Mouse (Mus musculus) heart, adult 2 months (tissue): Measurements from ENCODE around the gene Tmem170b. TPM values are rescaled to one million over a fixed set of nuclear protein-coding genes. Genes with fewer than 3 reads are reported as not detected.

Source experiments
- DNase-seq, 2 experiments: peaks; one replicate each; pipeline ENCODE4 v3.0.0; 2021
- H3K27ac ChIP-seq: fragments of 200-600 bp; 2 replicates; pipeline ENCODE4 v1.8.1; 2022
- H3K27me3 ChIP-seq: fragments of 200-500 bp; 2 replicates; pipeline ENCODE4 v1.6.1; 2012; ENCODE audit warnings: mild to moderate bottlenecking, low read length, inconsistent platforms, mixed read lengths; ENCODE audit not compliant: control insufficient read depth, insufficient read depth
- H3K36me3 ChIP-seq: fragments of 200-500 bp; 2 replicates; pipeline ENCODE4 v1.6.1; 2012; ENCODE audit warnings: low read length, inconsistent platforms; ENCODE audit not compliant: control insufficient read depth, insufficient read depth
- H3K4me1 ChIP-seq: fragments of 200-500 bp; 2 replicates; pipeline ENCODE4 v1.6.1; 2011; ENCODE audit warnings: low read length; ENCODE audit not compliant: control insufficient read depth, insufficient read depth
- H3K4me3 ChIP-seq: fragments of 200-600 bp; 2 replicates; pipeline ENCODE4 v1.8.1; 2022
- H3K79me2 ChIP-seq: fragments of 200-500 bp; replicated peaks from 2 replicates; pipeline ENCODE4 v1.6.1; 2012; ENCODE audit warnings: mild to moderate bottlenecking, inconsistent platforms, low read length, moderate library complexity, mixed read lengths; ENCODE audit not compliant: control insufficient read depth, insufficient read depth
- H3K9ac ChIP-seq: fragments of 200-500 bp; 2 replicates; pipeline ENCODE4 v1.6.1; 2012; ENCODE audit warnings: low read depth, mild to moderate bottlenecking, control low read depth, inconsistent platforms, low read length, mixed read lengths
- CTCF ChIP-seq: fragments of 200-600 bp; IDR thresholded peaks from 2 replicates; pipeline ENCODE4 v1.8.1; 2022; ENCODE audit warnings: antibody characterized with exemption, mild to moderate bottlenecking, moderate library complexity
- EP300 ChIP-seq: fragments of 200-500 bp; IDR thresholded peaks from 2 replicates; pipeline ENCODE4 v1.6.1; 2011; ENCODE audit warnings: low read depth, low read length, control low read depth; ENCODE audit not compliant: insufficient read depth
- POLR2A ChIP-seq: fragments of 200-500 bp; IDR thresholded peaks from 2 replicates; pipeline ENCODE4 v1.6.1; 2011; ENCODE audit warnings: mild to moderate bottlenecking, low read depth, low read length, control low read depth; ENCODE audit not compliant: insufficient read depth
- WGBS: fragments of 180-500 bp; shearing (Covaris S2); methylation state at CpG from one replicate; pipeline ENCODE4 v1.1.7; 2018; 5-methylcytosine and 5-hydroxymethylcytosine counted together
- intact Hi-C: fragments of 180-260 bp; cut with DNase I; formaldehyde crosslinking; loops from one replicate; pipeline ENCODE4 v1.15.1; 2025
- polyA plus RNA-seq: library from polyadenylated mRNA; depleted of rRNA; stranded (reverse); fragments of >200 nt; gene quantifications from 2 replicates; pipeline ENCODE4 v1.2.3, GENCODE M21; 2012
- total RNA-seq, 2 experiments: library from RNA; stranded (reverse); gene quantifications; 2 replicates each; pipeline ENCODE4 v1.2.3; 2021

Gene Tmem170b
- total and polyA plus RNA-seq, 3 experiments = 3.6 to 27.1 (median 22.0) TPM

- H3K36me3 ChIP-seq = peaks cover 2% of the 10 kb centered on the region
- no peaks in the 10 kb centered on the region for H3K79me2 ChIP-seq
- peaks cover 7% of the 10 kb centered on the region for H3K4me1 ChIP-seq
- no peak overlapping the region for H3K27ac ChIP-seq
- 79% methylated on average over 5 of the region's 5 CpGs for WGBS
- no peaks in the 10 kb centered on the region for H3K27me3 ChIP-seq
- DNase-seq = no peak
- TF ChIP-seq POLR2A = no peak
- TF ChIP-seq CTCF = no peak
- TF ChIP-seq EP300 = no peak
- intact Hi-C loops = loop anchor here (10.0 kb wide), 1 partner anchor 499 kb away; no protein-coding TSS in a partner anchor
- no peak overlapping the region for H3K4me3 ChIP-seq
- no peak overlapping the region for H3K9ac ChIP-seq
These were observed 39.8 kb downstream of the Tmem170b start for GRCm38 (mm10) chr13:41645483-41645859.

GRCm38 (mm10) chr13:41647976-41648375 lies 42.3 kb downstream of the Tmem170b start:
- DNase-seq = no peak
- intact Hi-C loops = loop anchor here (10.0 kb wide), 1 partner anchor 497 kb away; no protein-coding TSS in a partner anchor
- no peak overlapping the region for H3K9ac ChIP-seq
- no peak overlapping the region for H3K4me3 ChIP-seq
- WGBS = 90% methylated on average over 6 of the region's 6 CpGs
- no peaks in the 10 kb centered on the region for H3K79me2 ChIP-seq
- no peak overlapping the region for H3K27ac ChIP-seq
- no peaks in the 10 kb centered on the region for H3K27me3 ChIP-seq
- peaks cover 5% of the 10 kb centered on the region for H3K4me1 ChIP-seq
- peaks cover 2% of the 10 kb centered on the region for H3K36me3 ChIP-seq
- TF ChIP-seq POLR2A = no peak
- TF ChIP-seq EP300 = no peak
- no peak for TF ChIP-seq CTCF

GRCm38 (mm10) chr13:41650665-41651064 lies 45.0 kb downstream of the Tmem170b start:
- H3K79me2 ChIP-seq = no peaks in the 10 kb centered on the region
- no peaks in the 10 kb centered on the region for H3K4me1 ChIP-seq
- no peak for DNase-seq
- no peak overlapping the region for H3K9ac ChIP-seq
- 75% methylated on average over 7 of the region's 7 CpGs for WGBS
- TF ChIP-seq POLR2A = no peak
- no peak for TF ChIP-seq CTCF
- no peak for TF ChIP-seq EP300
- H3K27me3 ChIP-seq = no peaks in the 10 kb centered on the region
- H3K36me3 ChIP-seq = no peaks in the 10 kb centered on the region
- no peak overlapping the region for H3K27ac ChIP-seq
- intact Hi-C loops = no loop called here
- no peak overlapping the region for H3K4me3 ChIP-seq

GRCm38 (mm10) chr13:41653791-41654190 lies 48.1 kb downstream of the Tmem170b start:
- H3K36me3 ChIP-seq = no peaks in the 10 kb centered on the region
- H3K27ac ChIP-seq = no peak overlapping the region
- H3K79me2 ChIP-seq = no peaks in the 10 kb centered on the region
- H3K9ac ChIP-seq = no peak overlapping the region
- no peak for DNase-seq
- H3K4me3 ChIP-seq = no peak overlapping the region
- 72% methylated on average over 2 of the region's 2 CpGs for WGBS
- no peaks in the 10 kb centered on the region; the same call in 1 of the 2 replicates for H3K4me1 ChIP-seq
- TF ChIP-seq POLR2A (no peak), EP300 (no peak), CTCF (no peak)
- no peaks in the 10 kb centered on the region for H3K27me3 ChIP-seq
- intact Hi-C loops = no loop called here

GRCm38 (mm10) chr13:41655576-41656090 lies 49.9 kb downstream of the Tmem170b start:
- H3K79me2 ChIP-seq = no peaks in the 10 kb centered on the region
- no peak for TF ChIP-seq POLR2A
- no peak for TF ChIP-seq EP300
- TF ChIP-seq CTCF = no peak
- no peak overlapping the region for H3K9ac ChIP-seq
- H3K4me1 ChIP-seq = peaks cover 1% of the 10 kb centered on the region
- no peak for DNase-seq
- H3K36me3 ChIP-seq = no peaks in the 10 kb centered on the region
- no peak overlapping the region for H3K4me3 ChIP-seq
- no peak overlapping the region for H3K27ac ChIP-seq
- H3K27me3 ChIP-seq = no peaks in the 10 kb centered on the region
- WGBS = 37% methylated on average over 10 of the region's 10 CpGs
- intact Hi-C loops = no loop called here

- 43% methylated on average over 11 of the region's 11 CpGs for WGBS
These were observed 54.5 kb downstream of the Tmem170b start for GRCm38 (mm10) chr13:41660052-41660793.

More at GRCm38 (mm10) chr13:41660052-41660793, 54.5 kb downstream of the Tmem170b start:
- Histone ChIP-seq H3K4me1 (peaks cover 6% of the 10 kb centered on the region), H3K27me3 (no peaks in the 10 kb centered on the region), H3K36me3 (no peaks in the 10 kb centered on the region), H3K79me2 (no peaks in the 10 kb centered on the region), H3K9ac (no peak overlapping the region), H3K4me3 (no peak overlapping the region), H3K27ac (no peak overlapping the region)
- TF ChIP-seq CTCF (no peak), POLR2A (no peak), EP300 (no peak)
- no peak for DNase-seq
- intact Hi-C loops = loop anchor here (5.0 kb wide), 1 partner anchor 42 kb away; no protein-coding TSS in a partner anchor
